Comparison of ENCODE assay signal across 25 mouse cellular contexts in the genomic region with DNA sequence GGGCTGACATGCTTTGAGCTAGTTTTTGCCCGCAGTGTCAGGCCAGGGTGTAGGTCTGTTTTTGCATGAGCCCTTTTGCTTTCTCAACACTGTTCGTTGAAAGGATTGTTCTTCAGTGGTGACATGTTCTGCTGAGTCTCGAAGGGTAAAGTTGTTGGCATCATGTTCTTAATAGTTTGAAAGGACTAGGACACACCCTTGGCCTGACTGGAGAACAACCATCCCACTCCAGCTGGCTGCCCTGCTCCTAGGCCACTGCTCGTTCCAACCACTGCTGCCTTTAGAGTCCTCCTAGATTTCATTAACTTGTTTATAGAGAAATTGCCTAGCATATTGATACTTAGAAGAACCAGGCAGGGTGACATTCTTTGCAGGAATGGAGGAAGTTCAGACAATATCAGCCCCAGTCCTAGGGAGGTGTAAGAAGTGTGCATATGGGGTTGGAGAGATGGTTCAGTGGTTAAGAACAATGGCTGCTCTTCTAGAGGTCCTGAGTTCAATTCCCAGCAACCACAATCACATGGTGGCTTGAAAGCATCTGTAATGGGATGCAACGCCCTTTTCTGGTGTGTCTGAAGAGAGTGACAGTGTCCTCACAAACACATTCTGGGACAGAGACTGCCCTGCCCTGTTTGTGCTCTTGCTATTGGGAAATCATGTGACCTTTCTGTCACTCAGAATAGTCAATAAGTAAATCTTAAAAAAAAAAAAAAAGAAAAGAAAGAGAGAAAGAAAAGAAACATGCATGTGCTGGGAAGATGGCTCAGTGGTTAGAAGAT. TPM values are rescaled to one million over a fixed set of nuclear protein-coding genes. Genes with fewer than 3 reads are reported as not detected.
DNase-seq lines count a peak whose midpoint lies in the region; ATAC-seq lines count a peak whose summit lies in the region.
"Had no signal": no experiment of that assay in that cellular context is flagged by ENCODE, and none has a peak within 500 bp of the region (broad histone marks: within the 10 kb centered on the region; RNA-seq: fewer than 3 reads in every experiment).

No protein-coding gene starts in this region.

- no peak overlapping the region for H3K4me2 ChIP-seq in heart, embryonic 11.5 days
- H3K4me2 ChIP-seq: forebrain, embryonic 13.5 days; hindbrain, embryonic 14.5 days had no signal

- WGBS in heart, embryonic 10.5 days = 74% methylated on average over 5 of the region's 5 CpGs
- WGBS in heart, embryonic 11.5 days (ENCODE audit: insufficient replicate concordance) = 75% methylated on average over 5 of the region's 5 CpGs

- ATAC-seq in heart, embryonic 11.5 days (replicated peaks; ENCODE audit: insufficient number of reproducible peaks, low FRiP score, low TSS enrichment) = no peak
- ATAC-seq: activated CD4-positive, CD25-positive, alpha-beta regulatory T cell, adult 4 months; forebrain, embryonic 13.5 days; forebrain, embryonic 16.5 days; hindbrain, postnatal 0 days; inflammation-experienced regulatory T-cells, adult 6 months; intestine, embryonic 16.5 days had no signal

- H3K9me3 ChIP-seq in heart, embryonic 10.5 days = no peaks in the 10 kb centered on the region
- H3K9me3 ChIP-seq in heart, embryonic 11.5 days (replicated peaks; ENCODE audit: control insufficient read depth, low read length) = no peaks in the 10 kb centered on the region
- H3K9me3 ChIP-seq: forebrain, embryonic 10.5 days; forebrain, embryonic 13.5 days had no signal

- no peaks in the 10 kb centered on the region; the same call in 1 of the 2 replicates for H3K4me1 ChIP-seq in heart, embryonic 10.5 days
- H3K4me1 ChIP-seq in heart, embryonic 11.5 days (ENCODE audit: control insufficient read depth, insufficient read depth, low read length) = no peaks in the 10 kb centered on the region
- H3K4me1 ChIP-seq: forebrain, embryonic 10.5 days; forebrain, embryonic 13.5 days had no signal

- H3K9ac ChIP-seq in heart, embryonic 11.5 days (ENCODE audit: low read depth, low read length) = no peak overlapping the region
- H3K9ac ChIP-seq: forebrain, embryonic 13.5 days; hindbrain, embryonic 14.5 days had no signal

- no peaks in the 10 kb centered on the region for H3K36me3 ChIP-seq in heart, embryonic 10.5 days
- no peaks in the 10 kb centered on the region for H3K36me3 ChIP-seq in heart, embryonic 11.5 days (ENCODE audit: control insufficient read depth, insufficient read depth, low read length)
- H3K36me3 ChIP-seq: forebrain, embryonic 10.5 days had no signal

- no peak overlapping the region for H3K27ac ChIP-seq in heart, embryonic 10.5 days
- no peak overlapping the region for H3K27ac ChIP-seq in heart, embryonic 11.5 days (ENCODE audit: low read depth, low read length)
- H3K27ac ChIP-seq: forebrain, embryonic 10.5 days; forebrain, embryonic 13.5 days; hindbrain, embryonic 14.5 days; hindbrain, postnatal 0 days had no signal

- intact Hi-C loops in heart, postnatal 25 days (cut with DNase I) = no loop called here

- no peak overlapping the region for H3K4me3 ChIP-seq in heart, embryonic 10.5 days
- H3K4me3 ChIP-seq in heart, embryonic 11.5 days (ENCODE audit: low read depth, low read length) = no peak overlapping the region
- H3K4me3 ChIP-seq: forebrain, embryonic 10.5 days; forebrain, embryonic 13.5 days had no signal

- no peaks in the 10 kb centered on the region for H3K27me3 ChIP-seq in heart, embryonic 10.5 days (ENCODE audit: insufficient read depth, poor library complexity, severe bottlenecking)
- no peaks in the 10 kb centered on the region for H3K27me3 ChIP-seq in heart, embryonic 11.5 days (ENCODE audit: control insufficient read depth, insufficient read depth, low read length)
- H3K27me3 ChIP-seq: forebrain, embryonic 13.5 days had no signal

- DNase-seq in gastrocnemius, adult 18-20 months (ENCODE audit: low spot score) = peak; percentile 53
- no peak for DNase-seq in gastrocnemius, postnatal 4 days (ENCODE audit: low spot score in 2 of 2)
- peak; percentile 98 for DNase-seq in heart, adult 11 months
- DNase-seq in heart, embryonic 10.5 days (ENCODE audit: low spot score) = no peak
- peak; percentile 40 for DNase-seq in heart, postnatal 25 days (ENCODE audit: low spot score)
- peak; percentile 68 for DNase-seq in skeletal muscle tissue, adult 2 months (ENCODE audit: low read depth, low spot score)
- no peak for DNase-seq in thymus, postnatal 36 days
- DNase-seq: adrenal gland, postnatal 10 days; adrenal gland, postnatal 36 days; cerebellum, adult 18-20 months; cerebellum, adult 9-10 months; cerebellum, postnatal 14 days; kidney, adult 18-20 months had no signal

RNA-seq across cellular contexts. Expression of a gene that starts 34.3 kb away (rescaled TPM):
- 1 to 10 TPM in 1 of 2 experiments, under 1 TPM in 1; 0.50 to 1.0 TPM for total RNA-seq in gastrocnemius, adult 18-20 months (2021)
- not detected for total RNA-seq in gastrocnemius, postnatal 4 days (2021)
- 0.48 and 0.53 TPM in 2 replicates for polyA plus RNA-seq in heart, embryonic 10.5 days (2016; fragmentation: Nextera tagmentation; extraction: Ambion mirVana)
- total RNA-seq in heart, postnatal 25 days (2021) = not detected
- polyA plus RNA-seq in heart, embryonic 11.5 days (2014; fragmentation: Nextera tagmentation; extraction: Ambion mirVana) = 0.14 and 0.97 TPM in 2 replicates
- total RNA-seq: heart, adult 18-20 months; heart, postnatal 36 days had no signal
- polyA plus RNA-seq: hindbrain, embryonic 11.5 days had no signal

Comparison
In these comparisons a context has a peak if more than half of its experiments do, and no peak if none do; other contexts are left out.
1. DNase-seq: peak in gastrocnemius, adult 18-20 months (single experiment), heart, adult 11 months (single experiment), heart, postnatal 25 days (single experiment) and skeletal muscle tissue, adult 2 months (single experiment); none in gastrocnemius, postnatal 4 days (0 of 2), heart, embryonic 10.5 days (single experiment) and thymus, postnatal 36 days (0 of 2).